Mouse (Mus musculus) activated CD4-positive, CD25-positive, alpha-beta regulatory T cell, adult 9 weeks (primary cell): Measurements from ENCODE around the gene Vnn3. TPM values are rescaled to one million over a fixed set of nuclear protein-coding genes. Genes with fewer than 3 reads are reported as not detected.

Source experiments
- polyA plus RNA-seq: library from polyadenylated mRNA; unstranded; fragments of 100-300 nt; shearing (Covaris generic); gene quantifications from one replicate; pipeline ENCODE4 v1.2.1, GENCODE M21; 2017

Gene Vnn3
- 0.15 TPM for polyA plus RNA-seq

DNA sequence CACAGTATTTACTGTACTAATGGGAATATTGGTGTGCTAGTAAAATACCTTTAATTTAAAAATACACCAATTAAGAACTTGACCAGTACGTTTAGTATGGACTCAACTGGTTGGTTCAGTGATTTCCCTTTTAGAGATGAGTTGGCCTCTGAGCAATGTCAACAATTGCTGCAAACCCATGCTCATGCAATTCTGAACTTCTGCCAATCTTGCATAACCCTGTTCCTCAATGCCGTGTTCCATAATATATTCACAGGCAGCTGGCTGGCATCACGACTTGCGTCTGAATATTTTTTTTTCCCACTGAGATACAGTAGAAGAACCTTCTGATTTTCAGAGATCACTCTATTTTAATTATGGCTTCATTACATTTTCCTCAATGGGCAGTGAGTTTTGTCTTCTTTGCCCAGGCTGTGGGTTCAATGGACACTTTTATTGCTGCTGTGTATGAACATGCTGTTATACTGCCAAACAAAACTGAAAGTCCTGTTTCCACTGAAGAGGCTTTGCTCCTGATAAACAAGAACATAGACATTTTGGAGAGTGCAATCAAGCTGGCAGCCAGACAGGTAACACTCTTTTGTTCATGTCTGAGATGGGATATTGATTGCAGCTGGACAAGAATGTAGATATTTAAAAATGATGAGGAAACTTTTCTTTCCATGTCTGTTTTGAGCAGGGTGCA lies at the start of gene Vnn3:
Gene Vnn3, plus strand, starts transcription at position 235 of the 685 bp plus-strand sequence.

GRCm38 (mm10) chr10:23894601-23895349 lies 43.5 kb downstream of the Vnn3 start, which contains the start of gene Vnn1:
Gene Vnn1, plus strand, starts transcription at chr10:23894688.

Other genes starting within 250 kb of the Vnn3 start
- gene Rps12, start 64.2 kb upstream of the Vnn3 start, polyA plus RNA-seq: 51.6 TPM
- gene Slc18b1, start 54.5 kb upstream of the Vnn3 start, polyA plus RNA-seq: not detected
- gene Vnn1, start 43.2 kb downstream of the Vnn3 start, polyA plus RNA-seq: not detected
- gene Taar1, start 68.9 kb downstream of the Vnn3 start, polyA plus RNA-seq: not detected
- not detected for gene Taar2, start 87.1 kb downstream of the Vnn3 start, polyA plus RNA-seq
- not detected for gene Taar3, start 98.1 kb downstream of the Vnn3 start, polyA plus RNA-seq
- gene Taar4, start 109.0 kb downstream of the Vnn3 start, polyA plus RNA-seq: not detected
- gene Taar5, start 119.2 kb downstream of the Vnn3 start, polyA plus RNA-seq: not detected
- not detected for gene Taar6, start 134.2 kb downstream of the Vnn3 start, polyA plus RNA-seq
- gene Taar7a, start 142.0 kb downstream of the Vnn3 start, polyA plus RNA-seq: not detected
- not detected for gene Taar7b, start 148.5 kb downstream of the Vnn3 start, polyA plus RNA-seq
- not detected for gene Taar7d, start 175.8 kb downstream of the Vnn3 start, polyA plus RNA-seq
- not detected for gene Taar7e, start 186.2 kb downstream of the Vnn3 start, polyA plus RNA-seq
- gene Taar7f, start 198.0 kb downstream of the Vnn3 start, polyA plus RNA-seq: not detected
- gene Taar8a, start 225.0 kb downstream of the Vnn3 start, polyA plus RNA-seq: not detected
- not detected for gene Taar8b, start 240.8 kb downstream of the Vnn3 start, polyA plus RNA-seq